Comparison of ENCODE assay signal across 17 mouse cellular contexts in the genomic region with DNA sequence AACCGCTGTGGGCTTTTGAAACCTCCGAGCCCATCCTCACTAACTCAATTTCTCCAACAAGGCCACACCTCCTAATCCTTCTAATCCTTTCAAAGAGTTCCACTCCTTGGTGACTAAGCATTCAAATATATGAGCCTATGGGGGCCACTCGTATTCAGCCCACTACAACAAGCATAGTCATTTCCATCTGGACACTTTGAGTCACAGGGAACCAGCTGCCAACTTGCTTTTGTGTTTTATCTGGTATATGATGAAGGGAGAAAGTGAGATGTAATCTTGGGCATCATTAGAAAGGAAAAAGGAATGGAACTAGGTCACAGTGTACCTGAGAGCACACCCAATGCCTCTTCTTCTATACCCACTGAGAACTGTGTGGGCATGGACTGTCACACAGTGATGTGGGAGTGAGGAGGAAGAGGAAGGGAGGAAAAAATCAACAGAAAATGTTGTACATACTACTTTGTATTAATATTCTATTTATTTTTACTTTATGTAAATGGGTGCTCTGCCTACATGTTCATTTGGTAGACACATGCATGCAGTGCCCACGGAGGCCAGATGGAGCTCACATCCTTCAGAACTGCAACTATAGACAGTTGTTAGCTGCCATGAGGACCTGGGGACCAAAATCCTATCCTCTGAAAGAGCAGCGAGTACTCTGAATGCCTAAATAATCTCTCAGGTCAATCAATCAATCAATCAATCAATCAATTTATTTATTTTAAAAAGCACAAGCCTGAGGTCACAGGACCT. TPM values are rescaled to one million over a fixed set of nuclear protein-coding genes. Genes with fewer than 3 reads are reported as not detected.
"Had no signal": no experiment of that assay in that cellular context is flagged by ENCODE, and none has a peak within 500 bp of the region (broad histone marks: within the 10 kb centered on the region; RNA-seq: fewer than 3 reads in every experiment).

No protein-coding gene starts in this region.

- H3K27ac ChIP-seq: midbrain, embryonic 10.5 days; midbrain, embryonic 12.5 days; neural tube, embryonic 12.5 days; stomach, embryonic 15.5 days had no signal

- H3K27me3 ChIP-seq: midbrain, embryonic 12.5 days; neural tube, embryonic 12.5 days; stomach, embryonic 15.5 days had no signal

- DNase-seq: lung, adult 18-20 months; lung, embryonic 14.5 days; lung, postnatal 10 days; lung, postnatal 4 days; midbrain, embryonic 14.5 days; thymus, adult 2 months; thymus, postnatal 25 days; thymus, postnatal 4 days had no signal

- H3K4me3 ChIP-seq: midbrain, embryonic 10.5 days; midbrain, embryonic 12.5 days; myocyte; neural tube, embryonic 12.5 days; stomach, embryonic 15.5 days had no signal

- H3K9ac ChIP-seq: lung, embryonic 14.5 days; midbrain, embryonic 12.5 days; neural tube, embryonic 12.5 days; stomach, embryonic 15.5 days had no signal

- H3K9me3 ChIP-seq: neural tube, embryonic 12.5 days; stomach, embryonic 15.5 days had no signal

- H3K4me1 ChIP-seq: stomach, embryonic 15.5 days had no signal

- H3K36me3 ChIP-seq: stomach, embryonic 15.5 days had no signal

RNA-seq across cellular contexts. Expression of gene Gm6525, which starts 59.9 kb away (rescaled TPM):
- total RNA-seq: megakaryocyte, adult 5-6 weeks; neutrophil, adult 5-6 weeks had no signal
- polyA plus RNA-seq: spleen, adult 2 months; thymus, adult 2 months; urinary bladder, adult 2 months had no signal
